Mouse (Mus musculus) limb, embryonic 15.5 days (tissue): ENCODE measurements around the gene 6430550D23Rik. TPM values are rescaled to one million over a fixed set of nuclear protein-coding genes. Genes with fewer than 3 reads are reported as not detected.
A peak's percentile ranks its signal among the peaks of the same experiment; 100 is the strongest.
"Not testable (repeated sequence)": the region's sequence is repeated elsewhere in the genome, so short reads cannot be mapped to it uniquely, and the experiment has no call there.

Source experiments
- ATAC-seq: fragments of 200-750 bp; cut with Nextera tagmentation; 2 replicates; pipeline ENCODE4 v1.8.0; 2017; ENCODE audit warnings: low read depth, moderate TSS enrichment; ENCODE audit not compliant: insufficient number of reproducible peaks, low FRiP score, low TSS enrichment
- H3K27ac ChIP-seq: fragments of 300-500 bp; sonication (generic); 2 replicates; pipeline ENCODE4 v1.5.1; 2015; ENCODE audit warnings: moderate library complexity, mild to moderate bottlenecking, inconsistent platforms
- H3K27me3 ChIP-seq: fragments of 300-500 bp; sonication (generic); 2 replicates; pipeline ENCODE4 v1.6.1; 2015; ENCODE audit warnings: inconsistent platforms
- H3K36me3 ChIP-seq: fragments of 300-500 bp; sonication (generic); 2 replicates; pipeline ENCODE4 v1.6.1; 2015; ENCODE audit warnings: inconsistent platforms
- H3K4me1 ChIP-seq: fragments of 300-500 bp; sonication (generic); 2 replicates; pipeline ENCODE4 v1.6.1; 2015; ENCODE audit warnings: inconsistent platforms
- H3K4me2 ChIP-seq: fragments of 300-500 bp; sonication (generic); 2 replicates; pipeline ENCODE4 v1.6.1; 2015; ENCODE audit warnings: mild to moderate bottlenecking, inconsistent platforms
- H3K4me3 ChIP-seq: fragments of 300-500 bp; sonication (generic); 2 replicates; pipeline ENCODE4 v1.5.1; 2015; ENCODE audit warnings: mild to moderate bottlenecking, inconsistent platforms
- H3K9ac ChIP-seq: fragments of 300-500 bp; sonication (generic); 2 replicates; pipeline ENCODE4 v1.6.1; 2015; ENCODE audit warnings: inconsistent platforms
- H3K9me3 ChIP-seq: fragments of 300-500 bp; sonication (generic); 2 replicates; pipeline ENCODE4 v1.6.1; 2016; ENCODE audit warnings: inconsistent platforms
- WGBS: fragments of 180-500 bp; shearing (Covaris S2); methylation state at CpG from one replicate; pipeline ENCODE4 v1.1.7; 2015; 5-methylcytosine and 5-hydroxymethylcytosine counted together
- polyA plus RNA-seq: library from polyadenylated mRNA; unstranded; fragments of >200 nt; fragmentation: Nextera tagmentation; extraction: Ambion mirVana; gene quantifications from 2 replicates; pipeline ENCODE4 v1.2.1, GENCODE M21; 2015

6430550D23Rik gene
- polyA plus RNA-seq, 1 experiment from 2014 or later, result 1.8 TPM

- Histone ChIP-seq H3K4me3 (peak overlapping the region; percentile 57), H3K4me2 (peak overlapping the region; percentile 42), H3K4me1 (peaks cover 14% of the 10 kb centered on the region), H3K9me3 (no peaks in the 10 kb centered on the region), H3K9ac (no peak overlapping the region), H3K27ac (no peak overlapping the region), H3K36me3 (peaks cover 3% of the 10 kb centered on the region; the same call in 1 of the 2 replicates), H3K27me3 (no peaks in the 10 kb centered on the region)
- ATAC-seq, result no peak
- WGBS, result 42% methylated on average over 7 of the region's 7 CpGs
These were observed 78.9 kb downstream of the 6430550D23Rik start for GRCm38 (mm10) chr2:155928711-155929345.

GRCm38 (mm10) chr2:155925213-155925612 is 82.6 kb downstream of the 6430550D23Rik start:
- ATAC-seq, H3K27me3 ChIP-seq, H3K27ac ChIP-seq, H3K4me1 ChIP-seq, H3K4me3 ChIP-seq, H3K9ac ChIP-seq, H3K4me2 ChIP-seq, H3K9me3 ChIP-seq: not testable (repeated sequence)
- peaks cover 12% of the 10 kb centered on the region for H3K36me3 ChIP-seq
- WGBS, result 95% methylated on average over 6 of the region's 6 CpGs

Other genes with a start within 250 kb of the 6430550D23Rik start
- 0.06 and 0.11 TPM in 2 replicates for gene Mmp24, start 232.6 kb downstream of the 6430550D23Rik start, polyA plus RNA-seq
- 21.5 and 21.7 TPM in 2 replicates for gene BC029722, start 188.6 kb downstream of the 6430550D23Rik start, polyA plus RNA-seq
- gene Eif6, start 181.1 kb downstream of the 6430550D23Rik start, polyA plus RNA-seq, result 200 and 226 TPM in 2 replicates
- 2.4 and 2.5 TPM in 2 replicates for gene Fam83c, start 173.1 kb downstream of the 6430550D23Rik start, polyA plus RNA-seq
- 60.8 and 70.9 TPM in 2 replicates for gene Uqcc1, start 77.7 kb downstream of the 6430550D23Rik start, polyA plus RNA-seq
- gene Gm15557, start 67.2 kb downstream of the 6430550D23Rik start, polyA plus RNA-seq, result 0.13 and 0.21 TPM in 2 replicates
- gene Gdf5, start 62.6 kb downstream of the 6430550D23Rik start, polyA plus RNA-seq, result 44.7 and 60.7 TPM in 2 replicates
- 22.7 and 24.2 TPM in 2 replicates for gene Cep250, start 51.5 kb downstream of the 6430550D23Rik start, polyA plus RNA-seq
- 239 and 246 TPM in 2 replicates for gene Ergic3, start 68 bp upstream of the 6430550D23Rik start, polyA plus RNA-seq
- gene Fer1l4, start 45.0 kb upstream of the 6430550D23Rik start, polyA plus RNA-seq, result not detected in 2 replicates
- 2.2 and 2.7 TPM in 2 replicates for gene Spag4, start 57.2 kb upstream of the 6430550D23Rik start, polyA plus RNA-seq
- 57.3 and 57.8 TPM in 2 replicates for gene Cpne1, start 104.0 kb upstream of the 6430550D23Rik start, polyA plus RNA-seq
- 21.9 and 26.0 TPM in 2 replicates for gene Rbm12, start 104.0 kb upstream of the 6430550D23Rik start, polyA plus RNA-seq
- gene Gm28036, start 119.1 kb upstream of the 6430550D23Rik start, polyA plus RNA-seq, result 19.5 and 20.9 TPM in 2 replicates
- 316 and 346 TPM in 2 replicates for gene Romo1, start 136.1 kb upstream of the 6430550D23Rik start, polyA plus RNA-seq
- gene Nfs1, start 136.2 kb upstream of the 6430550D23Rik start, polyA plus RNA-seq, result 39.3 and 43.6 TPM in 2 replicates
- 595 and 644 TPM in 2 replicates for gene Rbm39, start 172.3 kb upstream of the 6430550D23Rik start, polyA plus RNA-seq
- gene Phf20, start 188.5 kb upstream of the 6430550D23Rik start, polyA plus RNA-seq, result 68.4 and 70.8 TPM in 2 replicates